Mouse (Mus musculus): ENCODE measurements at regions not wholly inside any gene's neighbourhood (a gene's known extent, or its start where the extent isn't known, plus 50 kb on each side); places are given as distances from the start of the nearest gene placed in this dataset.

DNA sequence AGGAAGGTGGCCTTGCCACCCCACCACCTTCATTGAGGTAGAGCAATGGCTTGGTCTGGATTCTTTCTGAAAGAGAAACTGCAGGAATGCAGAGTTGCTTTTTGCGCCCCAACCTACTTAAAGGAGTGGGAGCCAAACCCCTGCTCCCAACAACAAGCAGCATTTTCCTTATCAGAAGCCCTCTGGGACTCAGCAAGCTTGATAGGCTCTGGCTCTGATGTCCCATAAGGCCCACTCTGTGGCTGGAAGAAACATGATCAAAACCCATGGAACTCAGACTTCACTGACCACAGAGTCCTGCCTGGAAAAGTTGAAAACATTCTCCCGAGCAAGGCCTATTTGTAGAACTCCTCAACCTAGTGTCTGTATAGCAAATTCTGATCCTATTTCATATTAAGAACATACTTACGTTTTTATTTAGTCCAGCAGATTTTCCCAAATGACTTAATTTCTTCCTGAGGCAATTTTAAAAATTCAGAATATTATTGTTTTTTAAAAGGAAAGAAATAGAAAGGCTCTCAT lies 159.4 kb upstream of the Cypt12 start:
- no peak for TF ChIP-seq POLR2A (IDR thresholded peaks at IDR 0.05; ENCODE audit: insufficient read depth, low read depth, low read length)
- no peak for TF ChIP-seq CTCF (IDR thresholded peaks at IDR 0.05; ENCODE audit: insufficient read depth, low read depth, low read length)
